Mouse (Mus musculus) ES-Bruce4 (cell line): ENCODE measurements around the gene Fgfr2.

ENCODE experiments used
- CTCF ChIP-seq: IDR thresholded peaks from one replicate; pipeline ENCODE4 v1.8.1; 2011; ENCODE audit warnings: low read depth, low read length
- POLR2A ChIP-seq: IDR thresholded peaks from one replicate; pipeline ENCODE4 v1.8.1; 2011; ENCODE audit warnings: low read length; ENCODE audit not compliant: insufficient read depth

GRCm38 (mm10) chr7:132804951-132805350, 318.2 kb downstream of the Fgfr2 start:
- TF ChIP-seq POLR2A (no peak), CTCF (no peak)
